ENCODE assay signal across 13 mouse cellular contexts in genomic region chr4:106918263-106918662, GRCm38 (mm10).
"Had no signal": no experiment of that assay in that cellular context is flagged by ENCODE, and none has a peak within 500 bp of the region (broad histone marks: within the 10 kb centered on the region; RNA-seq: fewer than 3 reads in every experiment).

No protein-coding gene starts in this region.

- H3K27ac ChIP-seq: kidney, postnatal 0 days; limb, embryonic 13.5 days; liver, embryonic 12.5 days; midbrain, embryonic 13.5 days; neural tube, embryonic 15.5 days had no signal

- ATAC-seq: liver, embryonic 12.5 days; midbrain, embryonic 13.5 days had no signal

- H3K4me2 ChIP-seq: limb, embryonic 13.5 days; liver, embryonic 12.5 days; midbrain, embryonic 13.5 days; neural tube, embryonic 15.5 days had no signal

- H3K4me3 ChIP-seq: limb, embryonic 13.5 days; liver, embryonic 12.5 days; midbrain, embryonic 13.5 days; neural tube, embryonic 15.5 days had no signal

- H3K27me3 ChIP-seq: limb, embryonic 13.5 days; liver, embryonic 12.5 days; midbrain, embryonic 13.5 days; neural tube, embryonic 15.5 days had no signal

- DNase-seq: kidney, adult 9 months; kidney, postnatal 36 days; layer of hippocampus, adult 9-11 months; lung, adult 18-20 months; right cerebral cortex, postnatal 4 days; spleen, adult 18-20 months; thymus, adult 18-20 months; thymus, postnatal 14 days had no signal

- H3K9ac ChIP-seq: limb, embryonic 13.5 days; liver, embryonic 12.5 days; midbrain, embryonic 13.5 days; neural tube, embryonic 15.5 days had no signal

- H3K9me3 ChIP-seq: limb, embryonic 13.5 days; liver, embryonic 12.5 days; midbrain, embryonic 13.5 days; neural tube, embryonic 15.5 days had no signal
